Mouse (Mus musculus) neural tube, embryonic 13.5 days (tissue): Measurements from ENCODE around the gene 9130023H24Rik. TPM values are rescaled to one million over a fixed set of nuclear protein-coding genes. Genes with fewer than 3 reads are reported as not detected.

Source experiments
- ATAC-seq: fragments of 200-750 bp; cut with Nextera tagmentation; 2 replicates; pipeline ENCODE4 v1.8.0; 2017; ENCODE audit warnings: low read depth, mild to moderate bottlenecking, moderate TSS enrichment, moderate library complexity
- H3K27ac ChIP-seq: fragments of 300-500 bp; sonication (generic); replicated peaks from 2 replicates; pipeline ENCODE4 v1.5.1; 2015; ENCODE audit warnings: moderate library complexity, mild to moderate bottlenecking, inconsistent platforms
- H3K27me3 ChIP-seq: fragments of 300-500 bp; sonication (generic); 2 replicates; pipeline ENCODE4 v1.6.1; 2015; ENCODE audit warnings: mild to moderate bottlenecking, inconsistent platforms
- H3K36me3 ChIP-seq: fragments of 300-500 bp; sonication (generic); 2 replicates; pipeline ENCODE4 v1.6.1; 2015; ENCODE audit warnings: mild to moderate bottlenecking, inconsistent platforms
- H3K4me1 ChIP-seq: fragments of 300-500 bp; sonication (generic); replicated peaks from 2 replicates; pipeline ENCODE4 v1.6.1; 2015; ENCODE audit warnings: inconsistent platforms
- H3K4me2 ChIP-seq: fragments of 300-500 bp; sonication (generic); 2 replicates; pipeline ENCODE4 v1.6.1; 2015; ENCODE audit warnings: inconsistent platforms, mild to moderate bottlenecking, moderate library complexity
- H3K4me3 ChIP-seq: fragments of 300-500 bp; sonication (generic); 2 replicates; pipeline ENCODE4 v1.5.1; 2015; ENCODE audit warnings: mild to moderate bottlenecking, inconsistent platforms
- H3K9ac ChIP-seq: fragments of 300-500 bp; sonication (generic); 2 replicates; pipeline ENCODE4 v1.6.1; 2015; ENCODE audit warnings: moderate library complexity, mild to moderate bottlenecking, inconsistent platforms
- H3K9me3 ChIP-seq: fragments of 300-500 bp; sonication (generic); 2 replicates; pipeline ENCODE4 v1.6.1; 2016; ENCODE audit warnings: inconsistent platforms
- WGBS: fragments of 180-500 bp; shearing (Covaris S2); methylation state at CpG from one replicate; pipeline ENCODE4 v1.1.7; 2015; 5-methylcytosine and 5-hydroxymethylcytosine counted together
- polyA plus RNA-seq: library from polyadenylated mRNA; unstranded; fragments of >200 nt; fragmentation: Nextera tagmentation; extraction: Ambion mirVana; gene quantifications from 2 replicates; pipeline ENCODE4 v1.2.1, GENCODE M21; 2015

The 9130023H24Rik gene
- polyA plus RNA-seq, 1 experiment from 2014 or later, result 9.8 TPM

- ATAC-seq, result no peak
Measured at GRCm38 (mm10) chr7:128244410-128245025, 6.7 kb upstream of the 9130023H24Rik start.

GRCm38 (mm10) chr7:128243921-128244320 is 6.1 kb upstream of the 9130023H24Rik start:
- ATAC-seq, result no peak
- Histone ChIP-seq H3K36me3 (peaks cover 48% of the 10 kb centered on the region), H3K27ac (no peak overlapping the region), H3K9ac (0 out of 2 replicates have a peak overlapping the region, but pooled peaks have one; percentile 31), H3K4me1 (peaks cover 41% of the 10 kb centered on the region), H3K9me3 (no peaks in the 10 kb centered on the region), H3K27me3 (no peaks in the 10 kb centered on the region), H3K4me3 (no peak overlapping the region), H3K4me2 (no peak overlapping the region)
- WGBS, result 52% methylated on average over 10 of the region's 10 CpGs

More at GRCm38 (mm10) chr7:128244410-128245025, 6.7 kb upstream of the 9130023H24Rik start:
- H3K36me3 ChIP-seq, result peaks cover 48% of the 10 kb centered on the region
- H3K4me3 ChIP-seq, result no peak overlapping the region
- 0 out of 2 replicates have a peak overlapping the region, but pooled peaks have one; percentile 31 for H3K9ac ChIP-seq
- H3K27me3 ChIP-seq, result no peaks in the 10 kb centered on the region
- WGBS, result 85% methylated on average over 18 of the region's 18 CpGs
- no peak overlapping the region for H3K27ac ChIP-seq
- peaks cover 35% of the 10 kb centered on the region for H3K4me1 ChIP-seq
- H3K4me2 ChIP-seq, result no peak overlapping the region
- no peaks in the 10 kb centered on the region for H3K9me3 ChIP-seq

GRCm38 (mm10) chr7:128242331-128242730 is 4.5 kb upstream of the 9130023H24Rik start:
- ATAC-seq, result no peak
- Histone ChIP-seq H3K9ac (0 out of 2 replicates have a peak overlapping the region, but pooled peaks have one; percentile 1), H3K36me3 (peaks cover 48% of the 10 kb centered on the region), H3K27ac (no peak overlapping the region), H3K4me2 (no peak overlapping the region), H3K4me3 (no peak overlapping the region), H3K4me1 (peaks cover 45% of the 10 kb centered on the region), H3K9me3 (no peaks in the 10 kb centered on the region), H3K27me3 (no peaks in the 10 kb centered on the region)
- WGBS, result 93% methylated on average over 16 of the region's 16 CpGs

- no peaks in the 10 kb centered on the region for H3K9me3 ChIP-seq
- WGBS, result 93% methylated on average over 27 of the region's 27 CpGs
- H3K4me3 ChIP-seq, result no peak overlapping the region
- peaks cover 58% of the 10 kb centered on the region for H3K36me3 ChIP-seq
- H3K4me2 ChIP-seq, result no peak overlapping the region
- peaks cover 36% of the 10 kb centered on the region for H3K4me1 ChIP-seq
- no peak overlapping the region for H3K9ac ChIP-seq
- H3K27ac ChIP-seq, result no peak overlapping the region
- H3K27me3 ChIP-seq, result no peaks in the 10 kb centered on the region
- no peak for ATAC-seq
Measured at GRCm38 (mm10) chr7:128240131-128240784, 2.4 kb upstream of the 9130023H24Rik start.

GRCm38 (mm10) chr7:128238991-128239390 is 1.2 kb upstream of the 9130023H24Rik start:
- Histone ChIP-seq H3K9ac (no peak overlapping the region), H3K27me3 (no peaks in the 10 kb centered on the region), H3K4me3 (peak overlapping the region; percentile 71), H3K36me3 (peaks cover 45% of the 10 kb centered on the region), H3K4me2 (peak overlapping the region; percentile 57), H3K27ac (peak overlapping the region; percentile 98; the same call in 1 of the 2 replicates), H3K4me1 (peaks cover 36% of the 10 kb centered on the region), H3K9me3 (no peaks in the 10 kb centered on the region)
- WGBS, result 27% methylated on average over 4 of the region's 4 CpGs
- ATAC-seq, result no peak

GRCm38 (mm10) chr7:128237593-128237926 is 271 bp downstream of the 9130023H24Rik start:
- H3K4me1 ChIP-seq, result peaks cover 41% of the 10 kb centered on the region
- no peaks in the 10 kb centered on the region for H3K27me3 ChIP-seq
- peak overlapping the region; percentile 95 for H3K4me2 ChIP-seq
- H3K27ac ChIP-seq, result peak overlapping the region; percentile 98
- peak overlapping the region; percentile 81 for H3K9ac ChIP-seq
- peak overlapping the region; percentile 71 for H3K4me3 ChIP-seq
- ATAC-seq, result no peak
- WGBS, result under 1% methylated on average over 25 of the region's 25 CpGs
- H3K9me3 ChIP-seq, result no peaks in the 10 kb centered on the region
- H3K36me3 ChIP-seq, result peaks cover 35% of the 10 kb centered on the region

- H3K27ac ChIP-seq, result peak within 1 kb of the TSS; percentile 98
- H3K36me3 ChIP-seq, result peaks cover 30% of the 10 kb centered on the region
- WGBS, result 26% methylated on average over 37 of the region's 37 CpGs
- no peaks in the 10 kb centered on the region for H3K27me3 ChIP-seq
- peak; percentile 15; the same call in 1 of the 2 replicates for ATAC-seq
- H3K9me3 ChIP-seq, result no peaks in the 10 kb centered on the region
- H3K9ac ChIP-seq, result peak within 1 kb of the TSS; percentile 81
- H3K4me2 ChIP-seq, result peak within 1 kb of the TSS; percentile 95
- H3K4me3 ChIP-seq, result peak within 1 kb of the TSS; percentile 71
- peaks cover 46% of the 10 kb centered on the region for H3K4me1 ChIP-seq
Measured at GRCm38 (mm10) chr7:128236856-128237592, 807 bp downstream of the 9130023H24Rik start, which contains the start of gene Armc5. Gene Armc5 (plus strand): TSS chr7:128237342.

- Histone ChIP-seq H3K4me1 (peaks cover 46% of the 10 kb centered on the region), H3K36me3 (peaks cover 25% of the 10 kb centered on the region), H3K9me3 (no peaks in the 10 kb centered on the region), H3K4me3 (peak overlapping the region; percentile 71; the same call in 1 of the 2 replicates), H3K9ac (peak overlapping the region; percentile 81), H3K27me3 (no peaks in the 10 kb centered on the region), H3K27ac (no peak overlapping the region), H3K4me2 (peak overlapping the region; percentile 95)
- no peak for ATAC-seq
- 96% methylated on average over 13 of the region's 13 CpGs for WGBS
Measured at GRCm38 (mm10) chr7:128236426-128236825, 1.4 kb downstream of the 9130023H24Rik start.

- peaks cover 37% of the 10 kb centered on the region for H3K4me1 ChIP-seq
- WGBS, result 89% methylated on average over 1 of the region's 1 CpGs
Measured at GRCm38 (mm10) chr7:128235481-128235880, 2.4 kb downstream of the 9130023H24Rik start.

GRCm38 (mm10) chr7:128234796-128235195 is 3.0 kb downstream of the 9130023H24Rik start:
- H3K9ac ChIP-seq, result no peak overlapping the region
- H3K27ac ChIP-seq, result no peak overlapping the region
- no peak overlapping the region for H3K4me2 ChIP-seq
- ATAC-seq, result no peak
- peaks cover 32% of the 10 kb centered on the region for H3K4me1 ChIP-seq
- peaks cover 10% of the 10 kb centered on the region for H3K36me3 ChIP-seq
- H3K9me3 ChIP-seq, result no peaks in the 10 kb centered on the region
- H3K27me3 ChIP-seq, result no peaks in the 10 kb centered on the region
- H3K4me3 ChIP-seq, result no peak overlapping the region
- WGBS, result 93% methylated on average over 2 of the region's 2 CpGs

More at GRCm38 (mm10) chr7:128235481-128235880, 2.4 kb downstream of the 9130023H24Rik start:
- Histone ChIP-seq H3K4me2 (no peak overlapping the region), H3K9me3 (no peaks in the 10 kb centered on the region), H3K36me3 (peaks cover 16% of the 10 kb centered on the region), H3K27ac (no peak overlapping the region), H3K9ac (no peak overlapping the region), H3K4me3 (no peak overlapping the region), H3K27me3 (no peaks in the 10 kb centered on the region)
- no peak for ATAC-seq

- Histone ChIP-seq H3K9me3 (no peaks in the 10 kb centered on the region), H3K4me3 (no peak overlapping the region), H3K4me2 (no peak overlapping the region), H3K9ac (no peak overlapping the region), H3K27ac (no peak overlapping the region), H3K4me1 (peaks cover 13% of the 10 kb centered on the region), H3K36me3 (peaks cover 10% of the 10 kb centered on the region; the same call in 1 of the 2 replicates), H3K27me3 (no peaks in the 10 kb centered on the region)
- WGBS, result 47% methylated on average over 8 of the region's 8 CpGs
- ATAC-seq, result no peak
Measured at GRCm38 (mm10) chr7:128231741-128232140, 6.1 kb downstream of the 9130023H24Rik start.

GRCm38 (mm10) chr7:128220936-128221335 is 16.9 kb downstream of the 9130023H24Rik start:
- 0 out of 2 replicates have a peak, but pooled peaks cover 7% of the 10 kb centered on the region for H3K4me1 ChIP-seq
- ATAC-seq, result no peak
- 87% methylated on average over 3 of the region's 3 CpGs for WGBS

More at GRCm38 (mm10) chr7:128220936-128221335, 16.9 kb downstream of the 9130023H24Rik start:
- Histone ChIP-seq H3K36me3 (no peaks in the 10 kb centered on the region), H3K27me3 (no peaks in the 10 kb centered on the region), H3K4me3 (no peak overlapping the region), H3K9me3 (no peaks in the 10 kb centered on the region), H3K4me2 (no peak overlapping the region), H3K27ac (no peak overlapping the region), H3K9ac (no peak overlapping the region)
